Mouse (Mus musculus): ENCODE data around the gene Dagla. TPM values are rescaled to one million over a fixed set of nuclear protein-coding genes. Genes with fewer than 3 reads are reported as not detected.
A peak's percentile ranks its signal among the peaks of the same experiment; 100 is the strongest.

Gene Dagla
- total RNA-seq (2017) = 0.39 to 0.43 TPM in 2 of 3 replicates, not detected in the other

GRCm38 (mm10) chr19:10304810-10305544, at the start of gene Dagla:
Dagla (minus strand) TSS chr19:10304877.
- peak; percentile 56; the same call in 1 of the 2 replicates for ATAC-seq (replicated peaks; ENCODE audit: insufficient number of reproducible peaks, low FRiP score, low TSS enrichment, poor library complexity, severe bottlenecking)

DNA sequence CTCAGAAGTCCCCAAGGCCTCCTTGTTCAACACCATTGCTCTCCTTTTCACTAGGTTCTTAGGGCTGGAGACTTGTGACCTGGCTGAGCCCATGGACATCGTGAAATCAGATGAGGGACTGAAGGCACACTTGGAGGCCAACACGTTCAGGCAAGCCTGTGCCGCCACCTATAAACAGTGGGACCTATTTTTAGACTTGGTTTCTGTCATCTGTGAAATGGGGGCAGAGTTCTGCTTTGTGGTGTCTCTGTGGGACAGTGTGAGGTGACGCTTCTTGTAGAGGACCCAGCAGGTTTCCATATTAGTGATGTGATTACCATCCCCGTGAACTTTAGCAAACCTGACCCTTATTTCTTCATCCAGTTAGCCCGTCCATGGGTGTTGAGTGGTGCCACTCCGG, 47.5 kb upstream of the Dagla start:
- no peak for ATAC-seq (replicated peaks; ENCODE audit: insufficient number of reproducible peaks, low FRiP score, low TSS enrichment, poor library complexity, severe bottlenecking)

GRCm38 (mm10) chr19:10347628-10348273, 43.1 kb upstream of the Dagla start:
- ATAC-seq (replicated peaks; ENCODE audit: insufficient number of reproducible peaks, low FRiP score, low TSS enrichment, poor library complexity, severe bottlenecking) = no peak

DNA sequence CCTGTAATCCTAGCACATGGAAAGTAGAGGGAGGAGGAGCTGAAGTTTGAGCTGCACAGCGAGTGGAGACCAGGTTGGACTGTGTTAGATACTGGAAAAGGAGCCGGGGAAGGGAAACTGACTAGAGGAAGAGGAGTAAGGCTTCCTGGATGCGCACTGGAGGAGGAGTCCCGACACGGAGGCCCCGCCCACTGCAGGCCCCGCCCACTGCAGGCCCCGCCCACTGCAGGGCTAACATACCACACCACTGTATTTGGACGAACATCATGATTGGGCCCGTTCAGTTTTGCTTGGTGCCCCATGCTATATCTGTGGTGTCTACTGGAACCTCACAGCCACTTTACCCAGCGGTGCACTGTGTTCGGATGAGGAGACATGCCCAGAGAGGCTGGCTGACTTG, 41.0 kb upstream of the Dagla start:
- ATAC-seq (replicated peaks; ENCODE audit: insufficient number of reproducible peaks, low FRiP score, low TSS enrichment, poor library complexity, severe bottlenecking) = no peak

- ATAC-seq (replicated peaks; ENCODE audit: insufficient number of reproducible peaks, low FRiP score, low TSS enrichment, poor library complexity, severe bottlenecking) = no peak
Measured at GRCm38 (mm10) chr19:10343866-10344265, 39.2 kb upstream of the Dagla start.

GRCm38 (mm10) chr19:10341817-10342439, 37.3 kb upstream of the Dagla start:
- no peak for ATAC-seq (replicated peaks; ENCODE audit: insufficient number of reproducible peaks, low FRiP score, low TSS enrichment, poor library complexity, severe bottlenecking)

DNA sequence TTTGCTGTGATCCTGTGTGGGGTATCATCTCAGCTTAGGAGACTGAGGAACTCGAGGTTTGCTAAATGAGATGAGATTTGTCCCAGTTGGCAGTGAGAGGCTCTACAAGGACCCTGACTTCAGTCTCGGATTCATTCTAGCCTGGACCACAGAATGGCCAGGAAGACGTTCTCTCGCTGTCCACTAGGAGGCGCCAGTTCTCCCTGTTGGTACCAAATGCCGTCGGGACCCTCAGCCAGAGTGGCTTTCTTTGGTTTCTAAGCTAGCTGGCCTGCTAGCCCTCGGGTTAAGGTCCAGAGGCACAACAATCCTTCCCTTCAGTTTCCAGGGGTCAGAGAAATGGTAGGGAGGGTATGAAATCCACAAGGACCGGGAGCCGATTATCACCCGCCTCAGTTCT, 36.5 kb upstream of the Dagla start:
- no peak for ATAC-seq (replicated peaks; ENCODE audit: insufficient number of reproducible peaks, low FRiP score, low TSS enrichment, poor library complexity, severe bottlenecking)

GRCm38 (mm10) chr19:10340661-10341060, 36.0 kb upstream of the Dagla start:
- no peak for ATAC-seq (replicated peaks; ENCODE audit: insufficient number of reproducible peaks, low FRiP score, low TSS enrichment, poor library complexity, severe bottlenecking)

- ATAC-seq (replicated peaks; ENCODE audit: insufficient number of reproducible peaks, low FRiP score, low TSS enrichment, poor library complexity, severe bottlenecking) = no peak
Measured at GRCm38 (mm10) chr19:10339271-10339670, 34.6 kb upstream of the Dagla start.

- no peak for ATAC-seq (replicated peaks; ENCODE audit: insufficient number of reproducible peaks, low FRiP score, low TSS enrichment, poor library complexity, severe bottlenecking)
Measured at GRCm38 (mm10) chr19:10338724-10339123, 34.0 kb upstream of the Dagla start.

DNA sequence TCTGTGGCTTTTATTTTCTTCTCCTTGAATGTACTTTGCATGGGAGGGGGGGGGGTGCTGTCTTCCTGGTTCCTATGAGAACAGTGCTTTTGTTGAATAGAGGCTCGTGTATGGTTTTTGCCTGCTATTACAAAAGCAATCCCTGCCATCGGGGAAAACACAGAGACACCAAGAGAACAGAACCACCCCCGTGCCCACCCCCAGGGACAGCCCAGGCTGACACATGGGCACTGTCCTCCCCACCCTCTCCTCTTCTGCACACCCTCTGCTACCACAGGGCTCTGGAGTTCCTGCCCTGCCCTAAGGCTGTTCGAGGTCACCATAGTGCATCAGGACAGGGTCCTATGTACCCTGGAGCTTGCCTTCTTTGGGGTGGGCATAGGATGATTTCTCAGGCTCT, 29.8 kb upstream of the Dagla start:
- no peak for ATAC-seq (replicated peaks; ENCODE audit: insufficient number of reproducible peaks, low FRiP score, low TSS enrichment, poor library complexity, severe bottlenecking)

DNA sequence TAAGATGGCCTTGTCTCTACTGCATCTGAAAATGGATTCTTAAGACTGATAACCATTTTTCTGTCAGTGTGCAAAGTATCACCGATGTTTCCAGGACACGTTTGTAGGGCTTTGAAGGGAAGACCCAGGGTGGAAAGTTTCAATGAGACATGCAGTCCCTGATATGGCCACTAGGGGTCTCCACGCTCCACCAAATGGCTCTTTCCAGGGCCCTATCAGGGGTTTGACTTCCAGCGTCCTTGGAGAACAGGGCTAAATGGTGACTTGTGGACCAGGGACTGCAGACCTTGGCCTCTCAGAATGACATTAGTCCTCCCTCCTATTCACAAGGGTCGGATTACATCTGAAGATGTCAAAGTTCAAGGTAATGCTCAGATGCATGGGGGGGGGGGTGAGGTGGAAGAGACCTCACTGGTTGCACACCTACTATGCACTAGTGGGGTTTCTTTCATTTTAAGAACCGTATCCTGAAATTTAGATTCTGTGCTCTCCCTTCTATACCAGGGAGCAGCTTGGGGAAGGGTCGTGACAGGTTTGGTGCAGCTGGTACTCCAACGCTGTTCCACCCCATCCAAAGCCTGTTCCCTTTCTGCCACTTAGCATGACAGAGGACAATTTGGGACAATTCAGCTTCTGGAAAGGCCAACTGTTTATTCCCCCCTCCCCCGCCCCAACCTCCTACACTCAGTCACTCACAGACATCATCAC, 29.0 kb upstream of the Dagla start:
- ATAC-seq (replicated peaks; ENCODE audit: insufficient number of reproducible peaks, low FRiP score, low TSS enrichment, poor library complexity, severe bottlenecking) = peak; percentile 49; the same call in 1 of the 2 replicates

DNA sequence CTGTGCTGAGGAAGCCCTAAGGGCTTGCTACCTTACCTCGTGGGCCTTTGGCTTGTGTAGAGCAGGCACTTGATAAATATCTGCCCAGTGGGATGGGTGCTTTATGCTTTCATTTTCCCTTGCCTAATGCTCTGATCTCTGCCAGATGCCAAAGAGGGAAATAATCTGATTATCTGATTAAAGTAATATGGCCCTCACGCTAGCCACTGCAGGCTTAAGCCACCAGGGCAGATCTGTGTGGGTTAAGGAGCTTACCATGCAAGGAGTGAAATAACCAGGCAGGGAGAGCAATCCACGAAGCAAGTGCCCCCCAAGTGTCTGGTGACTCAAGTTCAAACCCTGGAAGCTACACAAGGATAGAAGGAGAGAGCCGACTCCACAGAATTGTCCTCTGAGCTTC, 27.0 kb upstream of the Dagla start:
- no peak for ATAC-seq (replicated peaks; ENCODE audit: insufficient number of reproducible peaks, low FRiP score, low TSS enrichment, poor library complexity, severe bottlenecking)

- ATAC-seq (replicated peaks; ENCODE audit: insufficient number of reproducible peaks, low FRiP score, low TSS enrichment, poor library complexity, severe bottlenecking) = no peak
Measured at GRCm38 (mm10) chr19:10329033-10329432, 24.4 kb upstream of the Dagla start.

GRCm38 (mm10) chr19:10326609-10327008, 21.9 kb upstream of the Dagla start:
- ATAC-seq (replicated peaks; ENCODE audit: insufficient number of reproducible peaks, low FRiP score, low TSS enrichment, poor library complexity, severe bottlenecking) = no peak

GRCm38 (mm10) chr19:10323860-10324259, 19.2 kb upstream of the Dagla start:
- ATAC-seq (replicated peaks; ENCODE audit: insufficient number of reproducible peaks, low FRiP score, low TSS enrichment, poor library complexity, severe bottlenecking) = no peak

- ATAC-seq (replicated peaks; ENCODE audit: insufficient number of reproducible peaks, low FRiP score, low TSS enrichment, poor library complexity, severe bottlenecking) = no peak
Measured at GRCm38 (mm10) chr19:10323362-10323837, 18.7 kb upstream of the Dagla start.

DNA sequence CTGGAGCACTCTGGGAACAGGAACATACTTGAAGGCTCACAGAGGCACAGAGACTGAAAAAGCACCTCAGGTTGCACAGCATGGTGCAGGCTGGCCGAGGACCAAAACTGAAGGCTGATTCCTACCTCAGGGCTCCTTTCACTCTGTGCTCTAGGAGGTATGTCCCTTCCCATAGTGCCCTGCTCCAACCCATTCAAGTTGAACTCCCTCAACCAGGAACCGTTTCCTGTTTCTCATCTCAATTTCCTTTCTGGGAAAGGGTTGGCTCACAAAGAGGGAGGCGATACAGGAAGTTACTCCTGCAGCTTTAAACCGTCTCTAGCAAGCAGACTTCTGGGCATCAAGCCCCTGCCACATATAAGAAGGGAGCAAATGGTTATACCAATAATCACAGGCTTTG, 13.1 kb upstream of the Dagla start:
- no peak for ATAC-seq (replicated peaks; ENCODE audit: insufficient number of reproducible peaks, low FRiP score, low TSS enrichment, poor library complexity, severe bottlenecking)

- ATAC-seq (replicated peaks; ENCODE audit: insufficient number of reproducible peaks, low FRiP score, low TSS enrichment, poor library complexity, severe bottlenecking) = no peak
Measured at GRCm38 (mm10) chr19:10317358-10317757, 12.7 kb upstream of the Dagla start.

All from monocyte, adult 5-6 weeks (primary cell).